Mouse (Mus musculus): ENCODE data around the gene Mum1l1. TPM values are rescaled to one million over a fixed set of nuclear protein-coding genes. Genes with fewer than 3 reads are reported as not detected.
"Not testable (repeated sequence)": the region's sequence is repeated elsewhere in the genome, so short reads cannot be mapped to it uniquely, and the experiment has no call there.

The Mum1l1 gene
- 4.9 and 5.0 TPM in 2 replicates for total RNA-seq (2021)
- long read RNA-seq, experiment 1, full-length matches to known transcripts = 1 of 3 reads
- long read RNA-seq, experiment 1, partial matches to known transcripts = 1 of 3 reads
- long read RNA-seq, experiment 1, other reads (novel, unspliced or antisense) = 1 of 3 reads
- long read RNA-seq, experiment 2, partial matches to known transcripts = 0 of 3 reads
- long read RNA-seq, experiment 2, other reads (novel, unspliced or antisense) = 1 of 3 reads

DNA sequence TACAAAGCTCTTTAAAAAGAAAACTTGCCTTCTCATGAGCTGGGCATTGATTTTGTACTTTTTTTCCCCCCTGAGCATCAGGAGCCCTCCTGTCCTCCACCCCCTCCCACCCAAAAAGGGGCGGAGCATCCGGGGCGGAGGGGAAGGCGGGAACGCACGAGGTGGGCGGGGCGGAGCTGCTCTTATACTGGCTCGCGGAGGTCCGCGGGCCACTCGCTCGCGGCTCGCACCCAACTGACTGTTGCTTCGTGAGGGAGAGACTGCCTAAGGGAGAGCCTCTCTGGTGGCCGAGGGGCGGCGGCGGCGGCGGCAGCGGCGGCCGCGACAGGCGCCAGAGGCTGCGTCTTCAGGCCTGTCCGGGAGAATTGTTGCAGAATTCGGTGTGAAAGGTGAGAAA is at the start of gene Mum1l1:
TSS of gene Mum1l1 (plus strand) at position 214 of the 397 bp plus-strand sequence.
- DNase-seq = peak; percentile 77

GRCm38 (mm10) chrX:139178928-139179327 is 30.9 kb upstream of the Mum1l1 start, which contains the start of gene 4933428M09Rik:
TSS of gene 4933428M09Rik (plus strand) at chrX:139179228.
- no peak for DNase-seq

DNA sequence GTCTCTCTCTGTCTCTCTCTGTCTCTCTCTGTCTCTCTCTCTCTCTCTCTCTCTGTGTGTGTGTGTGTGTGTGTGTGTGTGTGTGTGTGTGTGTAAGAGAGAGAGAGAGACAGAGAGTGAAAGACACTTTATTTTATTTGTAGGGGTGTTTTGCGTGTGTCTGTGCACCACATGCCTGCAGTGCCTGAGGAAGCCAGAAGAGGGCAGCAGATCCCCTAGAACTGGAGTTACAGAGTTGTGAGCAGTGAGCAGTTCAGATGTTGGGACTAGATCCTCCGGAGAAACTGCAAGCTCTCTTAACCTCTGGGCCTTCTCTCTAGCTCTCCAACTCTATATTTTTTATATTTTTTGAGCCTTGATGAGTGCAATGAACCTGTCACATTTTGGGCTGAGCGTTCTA is 18.3 kb upstream of the Mum1l1 start:
- DNase-seq = not testable (repeated sequence)

- no peak for DNase-seq
Observed at GRCm38 (mm10) chrX:139194572-139195279, 15.1 kb upstream of the Mum1l1 start.

DNA sequence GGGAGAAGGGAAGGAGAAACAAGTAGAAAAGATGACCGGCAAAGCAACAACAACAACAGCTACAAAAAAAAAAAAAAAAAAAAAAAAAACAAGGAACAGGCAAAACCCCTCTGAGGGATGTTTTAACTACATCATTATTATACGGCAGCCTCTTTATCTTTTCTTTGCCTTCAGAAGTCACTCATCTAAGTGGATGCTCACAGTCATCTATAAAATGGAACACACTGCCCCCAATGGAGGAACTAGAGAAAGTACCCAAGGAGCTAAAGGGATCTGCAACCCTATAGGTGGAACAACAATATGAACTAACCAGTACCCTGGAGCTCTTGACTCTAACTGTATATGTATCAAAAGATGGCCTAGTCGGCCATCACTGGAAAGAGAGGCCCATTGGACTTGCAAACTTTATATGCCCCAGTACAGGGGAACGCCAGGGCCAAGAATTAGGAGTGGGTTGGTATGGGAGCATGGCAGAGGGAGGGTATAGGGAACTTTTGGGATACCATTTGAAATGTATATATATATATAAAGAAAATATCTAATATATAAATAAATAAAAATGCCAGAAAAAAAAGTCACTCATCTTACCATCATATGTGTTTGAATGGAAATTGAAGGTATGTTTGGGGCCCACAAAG is 532 bp upstream of the Mum1l1 start:
- DNase-seq = not testable (repeated sequence)

GRCm38 (mm10) chrX:139214765-139215164 is 4.9 kb downstream of the Mum1l1 start:
- DNase-seq = no peak

- DNase-seq = no peak
Observed at GRCm38 (mm10) chrX:139216409-139216808, 6.6 kb downstream of the Mum1l1 start.

GRCm38 (mm10) chrX:139216991-139217593 is 7.2 kb downstream of the Mum1l1 start:
- DNase-seq = peak; percentile 77

- DNase-seq = no peak
Observed at GRCm38 (mm10) chrX:139217776-139218175, 7.9 kb downstream of the Mum1l1 start.

DNA sequence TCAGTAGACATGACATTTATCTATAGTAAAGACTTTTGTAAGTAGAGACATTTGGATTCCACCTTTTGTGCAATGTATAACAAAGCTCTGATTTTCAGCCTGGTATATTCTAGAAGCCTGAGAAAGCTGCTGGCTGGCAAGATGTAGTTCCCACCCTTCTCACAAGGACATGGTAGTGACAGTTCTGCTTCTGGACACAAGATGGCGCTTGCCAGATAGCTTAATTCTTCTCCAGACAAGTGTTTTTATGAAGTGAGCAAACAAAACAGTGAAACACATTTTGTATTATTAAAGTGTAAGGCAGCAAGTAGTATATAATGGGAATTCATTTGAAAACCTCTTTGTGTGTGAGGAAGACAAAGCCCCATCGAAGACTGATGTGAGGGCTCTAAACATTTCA is 9.2 kb downstream of the Mum1l1 start:
- DNase-seq = peak; percentile 44

- no peak for DNase-seq
Observed at GRCm38 (mm10) chrX:139220830-139221229, 11.0 kb downstream of the Mum1l1 start.

- DNase-seq = no peak
Observed at GRCm38 (mm10) chrX:139221893-139222292, 12.1 kb downstream of the Mum1l1 start.

DNA sequence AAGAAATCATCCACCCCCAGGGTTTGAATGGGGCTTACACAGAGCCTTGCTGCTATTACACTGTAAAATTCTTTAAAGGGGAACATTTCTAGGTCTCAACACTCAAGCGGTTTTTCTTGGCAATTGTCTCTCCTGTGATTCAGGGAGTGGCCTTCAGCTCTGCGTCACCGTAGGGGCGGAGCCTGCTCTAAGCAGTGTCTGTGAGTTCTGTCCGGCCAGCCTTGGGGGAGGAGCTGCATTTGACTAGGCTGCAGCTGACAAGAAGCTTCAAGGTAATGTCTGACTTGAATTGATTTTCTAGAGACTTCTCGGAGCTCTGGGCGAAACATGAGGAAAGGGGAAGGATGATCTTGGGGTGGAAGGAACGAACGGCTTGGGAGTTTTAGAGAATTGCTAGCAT is 21.3 kb downstream of the Mum1l1 start:
- DNase-seq = peak; percentile 84

GRCm38 (mm10) chrX:139247294-139247693 is 37.5 kb downstream of the Mum1l1 start:
- DNase-seq = peak; percentile 31

GRCm38 (mm10) chrX:139257072-139257471 is 47.2 kb downstream of the Mum1l1 start:
- no peak for DNase-seq

DNA sequence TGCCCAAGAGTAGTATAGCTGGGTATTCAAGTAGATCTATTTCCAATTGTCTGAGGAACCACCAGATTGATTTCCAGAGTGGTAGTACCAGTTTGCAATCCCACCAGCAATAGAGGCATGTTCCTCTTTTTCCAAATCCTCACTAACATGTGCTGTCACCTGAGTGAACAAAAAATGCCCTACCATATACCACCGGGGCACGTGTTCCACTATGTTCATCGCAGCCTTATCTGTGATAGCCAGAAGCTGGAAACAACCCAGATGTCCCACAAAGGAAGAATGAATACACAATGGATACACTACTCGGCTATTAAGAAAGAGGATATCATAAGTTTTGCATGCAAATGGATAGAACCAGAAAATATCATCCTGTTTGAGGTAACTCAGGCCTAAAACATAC is 72.1 kb downstream of the Mum1l1 start:
- no peak for DNase-seq

Other genes with a start within 250 kb of the Mum1l1 start
- gene Serpina7, start 124.8 kb upstream of the Mum1l1 start, total RNA-seq (2021) = 0.96 TPM in 1 of 2 replicates, not detected in the other
- not detected in 2 replicates for gene 4930513O06Rik, start 123.8 kb upstream of the Mum1l1 start, total RNA-seq (2021)
- gene 4933428M09Rik, start 30.8 kb upstream of the Mum1l1 start, total RNA-seq (2021) = not detected in 2 replicates
- not detected in 2 replicates for gene Trap1a, start 123.6 kb downstream of the Mum1l1 start, total RNA-seq (2021)